Mouse (Mus musculus) intestine, postnatal 0 days (tissue): ENCODE measurements at regions not wholly inside any gene's neighbourhood (a gene's known extent, or its start where the extent isn't known, plus 50 kb on each side); places are given as distances from the start of the nearest gene placed in this dataset.

ENCODE experiments used
- ATAC-seq: fragments of 200-750 bp; cut with Nextera tagmentation; 2 replicates; pipeline ENCODE4 v1.8.0; 2017; ENCODE audit warnings: mild to moderate bottlenecking, moderate TSS enrichment, moderate library complexity
- H3K27ac ChIP-seq: fragments of 300-500 bp; sonication (generic); 2 replicates; pipeline ENCODE4 v1.5.1; 2014; ENCODE audit warnings: mild to moderate bottlenecking, low read depth, low read length, moderate library complexity
- H3K27me3 ChIP-seq: fragments of 300-500 bp; sonication (generic); replicated peaks from 2 replicates; pipeline ENCODE4 v1.6.1; 2014; ENCODE audit warnings: low read length, mixed read lengths; ENCODE audit not compliant: control insufficient read depth, insufficient read depth
- H3K36me3 ChIP-seq: fragments of 300-500 bp; sonication (generic); 2 replicates; pipeline ENCODE4 v1.6.1; 2014; ENCODE audit warnings: mild to moderate bottlenecking, moderate library complexity; ENCODE audit not compliant: control insufficient read depth, insufficient read depth
- H3K4me1 ChIP-seq: fragments of 300-500 bp; sonication (generic); replicated peaks from 2 replicates; pipeline ENCODE4 v1.6.1; 2014; ENCODE audit warnings: antibody characterized with exemption, low read length, mixed read lengths; ENCODE audit not compliant: control insufficient read depth, insufficient read depth
- H3K4me2 ChIP-seq: fragments of 300-500 bp; sonication (generic); replicated peaks from 2 replicates; pipeline ENCODE4 v1.6.1; 2014; ENCODE audit warnings: low read depth, mild to moderate bottlenecking, moderate library complexity
- H3K4me3 ChIP-seq: fragments of 300-500 bp; sonication (generic); 2 replicates; pipeline ENCODE4 v1.5.1; 2014; ENCODE audit warnings: low read depth, low read length
- H3K9ac ChIP-seq: fragments of 300-500 bp; sonication (generic); 2 replicates; pipeline ENCODE4 v1.6.1; 2014; ENCODE audit warnings: mild to moderate bottlenecking, low read depth, low read length
- H3K9me3 ChIP-seq: fragments of 300-500 bp; sonication (generic); 2 replicates; pipeline ENCODE4 v1.6.1; 2016; ENCODE audit warnings: mixed run types; ENCODE audit not compliant: control insufficient read depth
- CTCF ChIP-seq: sonication (generic); IDR thresholded peaks from 2 replicates; pipeline ENCODE4 v1.5.1; 2016; ENCODE audit warnings: low read depth, mild to moderate bottlenecking, control low read depth, antibody characterized with exemption, moderate library complexity
- WGBS: fragments of 180-500 bp; shearing (Covaris S2); extraction: QIAGEN DNeasy Blood & Tissue Kit; methylation state at CpG from one replicate; pipeline ENCODE4 v1.1.7; 2014; 5-methylcytosine and 5-hydroxymethylcytosine counted together

GRCm38 (mm10) chr9:14108798-14109197 is 166.1 kb upstream of the Sesn3 start:
- Histone ChIP-seq H3K4me1 (no peaks in the 10 kb centered on the region; the same call in 1 of the 2 replicates), H3K27me3 (no peaks in the 10 kb centered on the region), H3K9ac (no peak overlapping the region), H3K4me2 (no peak overlapping the region), H3K4me3 (no peak overlapping the region), H3K9me3 (no peaks in the 10 kb centered on the region), H3K36me3 (no peaks in the 10 kb centered on the region), H3K27ac (no peak overlapping the region)
- 67% methylated on average over 4 of the region's 4 CpGs for WGBS
- TF ChIP-seq CTCF, result no peak
- no peak for ATAC-seq

GRCm38 (mm10) chr9:14109492-14109891 is 165.4 kb upstream of the Sesn3 start:
- Histone ChIP-seq H3K9ac (no peak overlapping the region), H3K4me3 (no peak overlapping the region), H3K27ac (no peak overlapping the region), H3K9me3 (no peaks in the 10 kb centered on the region), H3K4me2 (no peak overlapping the region), H3K4me1 (no peaks in the 10 kb centered on the region; the same call in 1 of the 2 replicates), H3K27me3 (no peaks in the 10 kb centered on the region), H3K36me3 (no peaks in the 10 kb centered on the region)
- 50% methylated on average over 4 of the region's 4 CpGs for WGBS
- no peak for TF ChIP-seq CTCF
- no peak for ATAC-seq

- Histone ChIP-seq H3K4me1 (no peaks in the 10 kb centered on the region; the same call in 1 of the 2 replicates), H3K9ac (no peak overlapping the region), H3K4me2 (no peak overlapping the region), H3K4me3 (no peak overlapping the region), H3K9me3 (no peaks in the 10 kb centered on the region), H3K27me3 (no peaks in the 10 kb centered on the region), H3K27ac (no peak overlapping the region), H3K36me3 (no peaks in the 10 kb centered on the region)
- 29% methylated on average over 2 of the region's 2 CpGs for WGBS
- ATAC-seq, result no peak
- no peak for TF ChIP-seq CTCF
These were observed 163.2 kb upstream of the Sesn3 start for GRCm38 (mm10) chr9:14111713-14112112.

GRCm38 (mm10) chr9:14115521-14115920 is 159.3 kb upstream of the Sesn3 start:
- ATAC-seq, result no peak
- Histone ChIP-seq H3K4me3 (no peak overlapping the region), H3K36me3 (no peaks in the 10 kb centered on the region), H3K27ac (no peak overlapping the region), H3K9ac (no peak overlapping the region), H3K27me3 (no peaks in the 10 kb centered on the region), H3K4me2 (no peak overlapping the region), H3K9me3 (no peaks in the 10 kb centered on the region), H3K4me1 (no peaks in the 10 kb centered on the region)
- no peak for TF ChIP-seq CTCF
- 44% methylated on average over 3 of the region's 3 CpGs for WGBS

GRCm38 (mm10) chr9:14116097-14116840 is 158.6 kb upstream of the Sesn3 start:
- Histone ChIP-seq H3K27me3 (no peaks in the 10 kb centered on the region), H3K4me2 (no peak overlapping the region), H3K9me3 (no peaks in the 10 kb centered on the region), H3K4me3 (no peak overlapping the region), H3K36me3 (no peaks in the 10 kb centered on the region), H3K9ac (no peak overlapping the region), H3K27ac (no peak overlapping the region), H3K4me1 (no peaks in the 10 kb centered on the region)
- ATAC-seq, result no peak
- no peak for TF ChIP-seq CTCF
- 55% methylated on average over 8 of the region's 8 CpGs for WGBS

- Histone ChIP-seq H3K27ac (no peak overlapping the region), H3K4me1 (no peaks in the 10 kb centered on the region), H3K4me2 (no peak overlapping the region), H3K9ac (no peak overlapping the region), H3K27me3 (no peaks in the 10 kb centered on the region), H3K9me3 (no peaks in the 10 kb centered on the region), H3K4me3 (no peak overlapping the region), H3K36me3 (no peaks in the 10 kb centered on the region)
- ATAC-seq, result no peak
- no peak for TF ChIP-seq CTCF
- 25% methylated on average over 5 of the region's 5 CpGs for WGBS
These were observed 141.5 kb upstream of the Sesn3 start for GRCm38 (mm10) chr9:14133372-14133771.
